Mouse (Mus musculus): Measurements from ENCODE around the gene Dmtf1. TPM values are rescaled to one million over a fixed set of nuclear protein-coding genes. Genes with fewer than 3 reads are reported as not detected.
"Not testable (repeated sequence)": the region's sequence is repeated elsewhere in the genome, so short reads cannot be mapped to it uniquely, and the experiment has no call there.

The Dmtf1 gene
- total RNA-seq (2018; cell fraction: chromatin; rRNA removed), result 100 to 1,000 TPM; 142 to 253 (median 190) TPM
- 10 to 100 TPM; 10.1 to 22.5 (median 14.3) TPM for total RNA-seq (2018; cell fraction: cytosol; rRNA removed)
- total RNA-seq (2018; cell fraction: nucleus; rRNA removed), result 100 to 1,000 TPM in 14 of 26 experiments, 10 to 100 TPM in 12; 64.1 to 214 (median 111) TPM
- polyA plus RNA-seq (2018), result 14.0 to 20.3 TPM (median 17.0 TPM) in 3 replicates

DNA sequence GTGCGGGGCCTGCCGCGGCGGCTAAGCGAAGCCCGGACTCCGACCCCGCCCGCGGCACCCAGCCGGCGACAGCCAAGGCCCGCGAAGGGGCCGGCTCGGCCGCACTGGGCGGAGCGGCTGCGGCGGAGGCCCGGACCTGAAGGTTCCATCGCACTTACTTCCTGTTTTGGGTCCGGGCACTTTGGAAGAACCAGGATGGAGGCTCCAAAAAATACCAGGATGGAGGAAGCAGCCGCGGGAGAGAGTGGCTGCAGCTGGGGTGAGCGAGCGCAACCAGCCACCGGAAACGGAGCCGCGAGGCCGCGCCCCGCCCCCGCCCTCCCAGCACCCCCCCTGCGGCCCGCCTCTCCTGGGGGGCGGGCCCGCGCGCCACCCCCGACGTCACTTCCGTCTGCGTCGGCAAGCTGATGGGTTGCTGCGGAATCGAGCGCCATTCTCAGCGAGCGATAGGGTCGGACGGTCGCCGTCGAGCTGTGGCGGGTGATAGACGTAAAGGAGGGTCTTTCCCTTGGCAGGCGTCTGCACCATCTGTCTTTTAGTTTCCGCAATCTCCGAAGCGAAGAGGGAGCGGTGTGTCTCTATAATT lies at the start of gene Dmtf1:
Gene Dmtf1 (minus strand): TSS at position 321 of the 586 bp plus-strand sequence.
- peaks cover 45% of the 10 kb centered on the region for H3K79me2 ChIP-seq (ENCODE audit: inconsistent target)
- 1% methylated on average over 55 of the region's 64 CpGs for WGBS (ENCODE audit: missing documents)
- peak within 1 kb of the TSS; percentile 73 for H3K27ac ChIP-seq
- peak within 1 kb of the TSS; percentile 80 for H3K4me3 ChIP-seq (ENCODE audit: inconsistent target)
- no peaks in the 10 kb centered on the region for H3K36me3 ChIP-seq (ENCODE audit: inconsistent target)

DNA sequence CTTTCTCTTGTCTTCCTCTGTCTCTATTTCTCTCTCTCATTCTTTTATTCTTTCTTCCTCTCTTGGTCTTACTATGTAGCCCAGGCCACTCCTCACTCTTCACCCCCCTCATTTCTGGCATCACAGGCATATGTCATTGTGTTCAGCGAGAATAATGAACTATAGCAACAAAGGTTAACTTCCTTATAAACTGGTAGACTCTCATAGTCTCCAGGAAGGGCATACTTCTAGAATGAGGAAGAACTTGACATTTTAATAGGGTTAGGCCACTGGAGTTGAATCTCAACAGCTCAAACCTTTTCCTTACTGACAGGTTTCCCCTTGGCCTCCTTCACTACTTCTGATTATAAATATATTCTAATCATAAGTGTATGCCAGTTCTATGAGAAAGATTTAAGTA lies 24.9 kb upstream of the Dmtf1 start:
- Histone ChIP-seq H3K4me3 (ENCODE audit: inconsistent target) (no peak overlapping the region), H3K36me3 (ENCODE audit: inconsistent target) (no peaks in the 10 kb centered on the region), H3K79me2 (ENCODE audit: inconsistent target) (no peaks in the 10 kb centered on the region), H3K27ac (no peak overlapping the region)
- 31% methylated on average over 1 of the region's 1 CpGs for WGBS (ENCODE audit: missing documents)

- Histone ChIP-seq H3K27ac (no peak overlapping the region), H3K36me3 (ENCODE audit: inconsistent target) (no peaks in the 10 kb centered on the region), H3K4me3 (ENCODE audit: inconsistent target) (no peak overlapping the region), H3K79me2 (ENCODE audit: inconsistent target) (no peaks in the 10 kb centered on the region)
- 52% methylated on average over 2 of the region's 2 CpGs for WGBS (ENCODE audit: missing documents)
Measured at GRCm38 (mm10) chr5:9173295-9173694, 11.7 kb upstream of the Dmtf1 start.

DNA sequence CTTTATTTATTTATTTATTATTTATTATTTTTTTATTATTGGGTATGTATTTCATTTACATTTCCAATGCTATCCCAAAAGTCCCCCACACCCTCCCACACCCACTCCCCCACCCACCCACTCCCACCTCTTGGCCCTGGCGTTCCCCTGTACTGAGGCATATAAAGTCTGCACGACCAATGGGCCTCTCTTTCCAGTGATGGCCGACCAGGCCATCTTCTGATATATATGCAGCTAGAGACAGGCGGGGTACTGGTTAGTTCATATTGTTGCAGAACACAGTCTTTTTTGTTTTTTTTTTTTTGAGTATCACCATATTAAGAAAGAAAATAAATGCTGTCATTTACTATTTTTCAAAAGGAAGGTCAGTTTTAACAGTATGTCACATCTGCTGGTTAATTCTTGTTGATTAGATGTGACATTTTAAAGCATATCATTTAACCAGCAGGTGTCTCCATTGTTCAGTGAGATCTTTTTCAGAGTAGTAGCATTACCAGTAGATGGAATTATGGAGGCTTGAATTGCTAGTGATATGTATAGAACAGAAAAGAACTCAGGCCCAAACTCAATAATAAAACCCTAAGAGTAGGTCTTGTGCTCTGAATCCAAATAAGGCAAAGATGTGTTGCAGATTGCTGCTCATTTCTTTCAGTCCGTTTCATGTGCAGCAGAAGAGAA lies 7.9 kb upstream of the Dmtf1 start:
- 81% methylated on average over 4 of the region's 5 CpGs for WGBS (ENCODE audit: missing documents)
- H3K79me2 ChIP-seq (ENCODE audit: inconsistent target); H3K36me3 ChIP-seq (ENCODE audit: inconsistent target); H3K4me3 ChIP-seq (ENCODE audit: inconsistent target); H3K27ac ChIP-seq: not testable (repeated sequence)

GRCm38 (mm10) chr5:9166366-9166765 lies 4.8 kb upstream of the Dmtf1 start:
- Histone ChIP-seq H3K4me3 (ENCODE audit: inconsistent target) (no peak overlapping the region), H3K79me2 (ENCODE audit: inconsistent target) (no peaks in the 10 kb centered on the region), H3K36me3 (ENCODE audit: inconsistent target) (no peaks in the 10 kb centered on the region), H3K27ac (no peak overlapping the region)
- 87% methylated on average over 8 of the region's 8 CpGs for WGBS (ENCODE audit: missing documents)

DNA sequence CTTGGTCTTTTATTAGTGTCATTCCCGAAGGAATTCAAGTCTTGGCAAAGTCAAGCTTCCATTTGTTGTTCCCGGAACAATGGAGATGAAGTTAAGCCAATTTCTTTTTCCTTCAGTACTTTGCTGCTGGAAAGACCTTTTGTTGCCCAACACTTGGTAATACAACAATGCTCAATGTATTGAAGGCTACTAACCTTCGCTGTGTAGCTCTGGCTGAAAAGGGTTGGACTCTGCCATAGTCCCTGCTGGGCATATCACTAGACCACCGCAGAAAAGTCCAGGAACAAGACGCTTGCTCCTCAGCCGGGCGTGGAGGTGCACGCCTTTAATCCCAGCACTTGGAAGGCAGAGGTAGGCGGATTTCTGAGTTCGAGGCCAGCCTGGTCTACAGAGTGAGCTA lies 3.6 kb upstream of the Dmtf1 start:
- H3K79me2 ChIP-seq (ENCODE audit: inconsistent target); H3K36me3 ChIP-seq (ENCODE audit: inconsistent target); H3K27ac ChIP-seq; H3K4me3 ChIP-seq (ENCODE audit: inconsistent target): not testable (repeated sequence)
- 91% methylated on average over 10 of the region's 10 CpGs for WGBS (ENCODE audit: missing documents)

DNA sequence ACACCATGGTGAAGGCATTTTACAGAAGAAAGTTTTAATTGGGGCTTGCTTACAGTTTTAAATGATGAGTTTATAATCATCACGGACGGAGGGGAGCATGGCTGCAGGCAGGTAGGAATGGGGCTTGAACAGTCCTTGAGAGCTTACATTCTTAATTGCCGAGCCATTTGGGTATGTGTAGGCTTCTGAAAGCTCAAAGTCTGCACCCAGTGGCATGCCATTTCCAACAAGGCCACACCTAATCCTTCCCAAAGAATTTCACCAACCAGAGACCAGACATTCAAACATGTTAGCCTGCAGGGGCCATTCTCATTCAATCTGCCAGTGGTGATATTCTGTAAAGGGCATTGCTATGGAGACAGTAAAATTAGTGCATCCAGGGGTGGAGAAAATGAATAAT lies 1.8 kb upstream of the Dmtf1 start:
- Histone ChIP-seq H3K4me3 (ENCODE audit: inconsistent target) (no peak overlapping the region), H3K36me3 (ENCODE audit: inconsistent target) (no peaks in the 10 kb centered on the region), H3K27ac (no peak overlapping the region), H3K79me2 (ENCODE audit: inconsistent target) (peaks cover 26% of the 10 kb centered on the region)
- 95% methylated on average over 3 of the region's 3 CpGs for WGBS (ENCODE audit: missing documents)

DNA sequence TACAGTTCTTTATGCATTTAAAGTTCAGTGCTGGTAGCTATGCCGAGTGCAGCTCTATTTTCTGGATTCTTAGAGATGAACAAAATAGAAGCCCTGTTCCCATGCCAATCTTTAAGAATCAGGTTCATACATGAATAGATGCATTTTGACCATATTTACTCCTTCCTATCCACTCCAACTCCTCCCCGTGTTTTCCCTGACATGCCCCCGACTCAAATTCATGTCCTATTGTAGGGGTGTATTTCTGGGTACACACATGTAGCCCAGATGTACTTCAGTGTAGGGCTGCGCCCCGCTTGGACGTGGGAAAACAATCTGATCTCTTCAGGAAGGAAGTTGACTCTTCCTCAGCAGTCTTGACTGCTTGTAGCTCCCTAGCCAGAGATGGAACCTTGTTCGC lies 512 bp upstream of the Dmtf1 start:
- WGBS (ENCODE audit: missing documents), result 7% methylated on average over 7 of the region's 7 CpGs
- H3K79me2 ChIP-seq (ENCODE audit: inconsistent target), result peaks cover 39% of the 10 kb centered on the region
- H3K27ac ChIP-seq, result peak overlapping the region; percentile 73
- peak overlapping the region; percentile 80 for H3K4me3 ChIP-seq (ENCODE audit: inconsistent target)
- H3K36me3 ChIP-seq (ENCODE audit: inconsistent target), result no peaks in the 10 kb centered on the region

GRCm38 (mm10) chr5:9160831-9161455 lies 633 bp downstream of the Dmtf1 start:
- WGBS (ENCODE audit: missing documents), result under 1% methylated on average over 42 of the region's 55 CpGs
- Histone ChIP-seq H3K4me3 (ENCODE audit: inconsistent target) (peak overlapping the region; percentile 63), H3K79me2 (ENCODE audit: inconsistent target) (peaks cover 51% of the 10 kb centered on the region), H3K27ac (peak overlapping the region; percentile 42), H3K36me3 (ENCODE audit: inconsistent target) (no peaks in the 10 kb centered on the region)

GRCm38 (mm10) chr5:9157336-9157735 lies 4.2 kb downstream of the Dmtf1 start:
- Histone ChIP-seq H3K4me3 (ENCODE audit: inconsistent target) (no peak overlapping the region), H3K79me2 (ENCODE audit: inconsistent target) (peaks cover 87% of the 10 kb centered on the region), H3K27ac (no peak overlapping the region), H3K36me3 (ENCODE audit: inconsistent target) (no peaks in the 10 kb centered on the region)
- 100% methylated on average over 1 of the region's 1 CpGs for WGBS (ENCODE audit: missing documents)

DNA sequence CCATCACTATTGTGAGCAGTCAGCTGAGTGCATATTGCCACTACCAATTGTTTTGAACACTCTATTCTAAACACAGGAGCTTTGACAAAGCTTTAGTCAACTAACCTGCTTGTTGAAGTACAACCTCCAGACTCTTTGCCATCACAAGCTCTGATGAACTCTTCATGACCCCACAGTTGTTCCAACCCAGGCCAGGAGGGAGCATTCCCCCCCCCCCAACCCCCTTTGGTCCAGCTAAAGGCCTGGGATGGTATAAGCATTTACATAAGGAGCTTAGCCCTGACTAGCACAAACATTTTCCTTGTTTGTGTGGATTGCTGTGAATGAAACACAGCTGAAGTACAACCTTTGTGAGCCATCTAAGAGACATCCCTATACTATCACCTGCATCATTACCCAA lies 4.8 kb downstream of the Dmtf1 start:
- Histone ChIP-seq H3K27ac (no peak overlapping the region), H3K79me2 (ENCODE audit: inconsistent target) (peaks cover 93% of the 10 kb centered on the region), H3K4me3 (ENCODE audit: inconsistent target) (no peak overlapping the region), H3K36me3 (ENCODE audit: inconsistent target) (no peaks in the 10 kb centered on the region)

GRCm38 (mm10) chr5:9149273-9149850 lies 12.2 kb downstream of the Dmtf1 start:
- WGBS (ENCODE audit: missing documents), result 77% methylated on average over 8 of the region's 8 CpGs
- peaks cover 35% of the 10 kb centered on the region for H3K79me2 ChIP-seq (ENCODE audit: inconsistent target)
- no peak overlapping the region for H3K27ac ChIP-seq
- no peak overlapping the region for H3K4me3 ChIP-seq (ENCODE audit: inconsistent target)
- peaks cover 37% of the 10 kb centered on the region for H3K36me3 ChIP-seq (ENCODE audit: inconsistent target)

- Histone ChIP-seq H3K79me2 (ENCODE audit: inconsistent target) (no peaks in the 10 kb centered on the region), H3K4me3 (ENCODE audit: inconsistent target) (no peak overlapping the region), H3K27ac (no peak overlapping the region), H3K36me3 (ENCODE audit: inconsistent target) (peaks cover 40% of the 10 kb centered on the region)
- WGBS (ENCODE audit: missing documents), result 100% methylated on average over 6 of the region's 6 CpGs
Measured at GRCm38 (mm10) chr5:9142376-9142775, 19.2 kb downstream of the Dmtf1 start.

GRCm38 (mm10) chr5:9140724-9141123 lies 20.9 kb downstream of the Dmtf1 start:
- Histone ChIP-seq H3K27ac (no peak overlapping the region), H3K36me3 (ENCODE audit: inconsistent target) (peaks cover 35% of the 10 kb centered on the region), H3K4me3 (ENCODE audit: inconsistent target) (no peak overlapping the region), H3K79me2 (ENCODE audit: inconsistent target) (no peaks in the 10 kb centered on the region)
- 97% methylated on average over 8 of the region's 8 CpGs for WGBS (ENCODE audit: missing documents)

DNA sequence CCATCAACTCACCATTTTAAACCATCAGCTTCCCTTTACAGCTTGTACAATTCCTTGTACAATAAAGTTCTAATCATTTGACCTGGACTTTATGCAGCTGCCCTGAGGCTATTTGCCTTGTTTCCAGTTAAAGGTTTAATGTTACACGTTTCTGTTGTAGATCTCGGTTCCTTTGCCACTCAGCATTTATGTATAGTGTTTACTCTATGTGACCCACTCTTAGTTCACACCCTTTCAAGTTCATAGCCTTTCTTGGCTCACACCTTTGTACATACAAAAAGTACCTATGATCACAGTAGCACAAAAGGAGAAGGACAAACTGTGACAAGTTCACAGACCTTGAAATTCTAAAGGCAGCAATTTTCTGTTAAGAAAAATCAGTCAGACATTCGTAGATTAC lies 26.0 kb downstream of the Dmtf1 start:
- H3K79me2 ChIP-seq (ENCODE audit: inconsistent target), result no peaks in the 10 kb centered on the region
- peaks cover 37% of the 10 kb centered on the region for H3K36me3 ChIP-seq (ENCODE audit: inconsistent target)
- WGBS (ENCODE audit: missing documents), result 98% methylated on average over 3 of the region's 3 CpGs
- no peak overlapping the region for H3K4me3 ChIP-seq (ENCODE audit: inconsistent target)
- H3K27ac ChIP-seq, result no peak overlapping the region

Measured in macrophage (primary cell).